Comparison of ENCODE assay signal across 8 mouse cellular contexts in genomic region chr7:3390413-3391080, GRCm38 (mm10). TPM values are rescaled to one million over a fixed set of nuclear protein-coding genes. Genes with fewer than 3 reads are reported as not detected.
DNase-seq lines count a peak whose midpoint lies in the region; ATAC-seq lines count a peak whose summit lies in the region.

Gene Cacng8, plus strand, starts transcription at chr7:3390683.

- H3K27ac ChIP-seq in kidney, embryonic 14.5 days (ENCODE audit: low read depth, low read length) = no peak within 1 kb of the TSS
- H3K27ac ChIP-seq in embryonic facial prominence, embryonic 11.5 days (replicated peaks; ENCODE audit: low read depth, low read length) = 0 out of 2 replicates have a peak within 1 kb of the TSS, but pooled peaks have one; percentile 4
- peak within 1 kb of the TSS; percentile 66 for H3K27ac ChIP-seq in hindbrain, embryonic 16.5 days (ENCODE audit: low read depth, low read length)
- peak within 1 kb of the TSS; percentile 63 for H3K27ac ChIP-seq in midbrain, embryonic 15.5 days

- H3K4me1 ChIP-seq in kidney, embryonic 14.5 days (ENCODE audit: control insufficient read depth, insufficient read depth, low read length) = 0 out of 2 replicates have a peak, but pooled peaks cover 5% of the 10 kb centered on the region
- H3K4me1 ChIP-seq in embryonic facial prominence, embryonic 11.5 days (ENCODE audit: control insufficient read depth, insufficient read depth, low read length) = no peaks in the 10 kb centered on the region; the same call in 1 of the 2 replicates
- peaks cover 27% of the 10 kb centered on the region for H3K4me1 ChIP-seq in hindbrain, embryonic 16.5 days (ENCODE audit: control insufficient read depth, insufficient read depth, low read depth, low read length)
- peaks cover 50% of the 10 kb centered on the region for H3K4me1 ChIP-seq in midbrain, embryonic 15.5 days

- H3K4me2 ChIP-seq in kidney, embryonic 14.5 days (replicated peaks; ENCODE audit: low read depth, low read length) = peak within 1 kb of the TSS; percentile 37
- H3K4me2 ChIP-seq in embryonic facial prominence, embryonic 11.5 days (ENCODE audit: low read depth, low read length) = peak within 1 kb of the TSS; percentile 70
- peak within 1 kb of the TSS; percentile 87 for H3K4me2 ChIP-seq in hindbrain, embryonic 16.5 days (ENCODE audit: low read length)
- H3K4me2 ChIP-seq in midbrain, embryonic 15.5 days = peak within 1 kb of the TSS; percentile 72

- peak within 1 kb of the TSS; percentile 26 for H3K4me3 ChIP-seq in kidney, embryonic 14.5 days (ENCODE audit: low read length)
- peak within 1 kb of the TSS; percentile 37 for H3K4me3 ChIP-seq in embryonic facial prominence, embryonic 11.5 days (ENCODE audit: low read depth, low read length)
- H3K4me3 ChIP-seq in hindbrain, embryonic 16.5 days (ENCODE audit: low read length) = peak within 1 kb of the TSS; percentile 61
- H3K4me3 ChIP-seq in midbrain, embryonic 15.5 days = peak within 1 kb of the TSS; percentile 55

- H3K27me3 ChIP-seq in kidney, embryonic 14.5 days (ENCODE audit: control insufficient read depth, insufficient read depth, low read length) = no peaks in the 10 kb centered on the region
- no peaks in the 10 kb centered on the region for H3K27me3 ChIP-seq in embryonic facial prominence, embryonic 11.5 days (ENCODE audit: control insufficient read depth, insufficient read depth, low read length)
- H3K27me3 ChIP-seq in hindbrain, embryonic 16.5 days (replicated peaks; ENCODE audit: control insufficient read depth, insufficient read depth, low read length) = no peaks in the 10 kb centered on the region
- no peaks in the 10 kb centered on the region for H3K27me3 ChIP-seq in midbrain, embryonic 15.5 days (replicated peaks)

- no peaks in the 10 kb centered on the region; the same call in 1 of the 2 replicates for H3K9me3 ChIP-seq in kidney, embryonic 14.5 days (ENCODE audit: control insufficient read depth, low read length)
- H3K9me3 ChIP-seq in embryonic facial prominence, embryonic 11.5 days (replicated peaks; ENCODE audit: control insufficient read depth, low read length) = no peaks in the 10 kb centered on the region
- no peaks in the 10 kb centered on the region for H3K9me3 ChIP-seq in hindbrain, embryonic 16.5 days (ENCODE audit: control insufficient read depth, low read length)
- H3K9me3 ChIP-seq in midbrain, embryonic 15.5 days = no peaks in the 10 kb centered on the region

- no peak for ATAC-seq in kidney, embryonic 14.5 days (ENCODE audit: low FRiP score, low TSS enrichment)
- ATAC-seq in embryonic facial prominence, embryonic 11.5 days (replicated peaks; ENCODE audit: insufficient number of reproducible peaks, low FRiP score, low TSS enrichment, low read depth) = no peak
- ATAC-seq in hindbrain, embryonic 16.5 days = peak; percentile 45
- ATAC-seq in midbrain, embryonic 15.5 days (replicated peaks) = peak; percentile 51

- DNase-seq in kidney, adult 8-10 months = no peak
- peak; percentile 63 for DNase-seq in embryonic facial prominence, embryonic 11.5 days (ENCODE audit: low spot score)
- DNase-seq in spleen, adult 12 weeks (ENCODE audit: low spot score) = no peak
- DNase-seq in adrenal gland, postnatal 4 days (ENCODE audit: low spot score in 2 of 2) = no peak
- no peak for DNase-seq in kidney, adult 9 months

- WGBS in kidney, embryonic 14.5 days = 3% methylated on average over 7 of the region's 7 CpGs
- WGBS in embryonic facial prominence, embryonic 11.5 days = 2% methylated on average over 7 of the region's 7 CpGs
- WGBS in hindbrain, embryonic 16.5 days = 0% methylated on average over 7 of the region's 7 CpGs
- WGBS in midbrain, embryonic 15.5 days = 2% methylated on average over 7 of the region's 7 CpGs

- no peaks in the 10 kb centered on the region for H3K36me3 ChIP-seq in kidney, embryonic 14.5 days (ENCODE audit: control insufficient read depth, insufficient read depth, low read length)
- peaks cover 8% of the 10 kb centered on the region; the same call in 1 of the 2 replicates for H3K36me3 ChIP-seq in embryonic facial prominence, embryonic 11.5 days (replicated peaks; ENCODE audit: control insufficient read depth, insufficient read depth, low read depth, low read length)
- peaks cover 12% of the 10 kb centered on the region for H3K36me3 ChIP-seq in hindbrain, embryonic 16.5 days (ENCODE audit: control insufficient read depth, insufficient read depth, low read length)
- H3K36me3 ChIP-seq in midbrain, embryonic 15.5 days (replicated peaks) = peaks cover 9% of the 10 kb centered on the region

- H3K9ac ChIP-seq in kidney, embryonic 14.5 days (ENCODE audit: low read depth, low read length) = no peak within 1 kb of the TSS
- peak within 1 kb of the TSS; percentile 54 for H3K9ac ChIP-seq in embryonic facial prominence, embryonic 11.5 days (replicated peaks; ENCODE audit: low read length)
- H3K9ac ChIP-seq in hindbrain, embryonic 16.5 days (ENCODE audit: low read depth, low read length) = peak within 1 kb of the TSS; percentile 80
- H3K9ac ChIP-seq in midbrain, embryonic 15.5 days = peak within 1 kb of the TSS; percentile 59

RNA-seq across cellular contexts. Expression of gene Cacng8, which starts in this region (rescaled TPM):
- 1.8 and 2.7 TPM in 2 replicates for polyA plus RNA-seq in kidney, embryonic 14.5 days (2014; fragmentation: Nextera tagmentation; extraction: Ambion mirVana)
- 4.7 and 6.5 TPM in 2 replicates for polyA plus RNA-seq in embryonic facial prominence, embryonic 11.5 days (2014; fragmentation: Nextera tagmentation; extraction: Ambion mirVana)
- polyA plus RNA-seq in hindbrain, embryonic 16.5 days (2015; fragmentation: Nextera tagmentation; extraction: Ambion mirVana) = 8.6 and 13.7 TPM in 2 replicates
- 18.3 and 19.0 TPM in 2 replicates for polyA plus RNA-seq in midbrain, embryonic 15.5 days (2015; fragmentation: Nextera tagmentation; extraction: Ambion mirVana)
- total RNA-seq in adrenal gland, postnatal 4 days (2021) = 1 to 10 TPM; 4.1 to 6.2 TPM

Comparison
In these comparisons a context has a peak if more than half of its experiments do, and no peak if none do; other contexts are left out.
1. ATAC-seq: peak in hindbrain, embryonic 16.5 days (single experiment) and midbrain, embryonic 15.5 days (single experiment); none in kidney, embryonic 14.5 days (single experiment) and embryonic facial prominence, embryonic 11.5 days (single experiment).
2. H3K4me2 ChIP-seq: peak in every context shown above with its lines; median percentile 87 in hindbrain, embryonic 16.5 days; 72 in midbrain, embryonic 15.5 days; 70 in embryonic facial prominence, embryonic 11.5 days; 37 in kidney, embryonic 14.5 days.
3. Peak in every context shown above with its lines, with median percentiles within 50 percentile points of each other: H3K4me3 ChIP-seq.